8 mouse cellular contexts compared by ENCODE assay signal in the genomic region with DNA sequence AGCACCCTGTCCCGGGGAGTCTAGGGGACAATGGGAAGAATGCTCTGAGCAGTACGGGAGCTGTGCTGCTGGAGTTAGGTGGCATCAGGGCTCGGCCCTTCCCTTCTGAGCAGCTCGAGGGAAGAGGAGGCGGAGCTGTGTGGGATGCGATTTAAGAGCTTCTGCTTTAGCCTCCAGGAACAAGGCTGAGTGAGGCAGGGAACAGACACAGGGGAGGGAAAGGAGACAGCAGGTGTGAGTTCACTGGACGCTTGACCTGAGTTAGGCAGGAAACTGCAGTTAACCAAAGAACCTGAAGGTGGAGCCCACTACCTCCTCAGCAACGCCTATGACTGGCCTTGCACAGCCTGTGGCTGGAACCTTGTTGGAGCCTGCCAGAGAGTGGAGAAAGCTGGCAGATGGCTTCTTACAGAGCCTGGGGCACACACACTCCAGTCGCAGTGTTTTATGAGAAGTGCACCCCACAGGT. TPM values are rescaled to one million over a fixed set of nuclear protein-coding genes. Genes with fewer than 3 reads are reported as not detected.
DNase-seq lines count a peak whose midpoint lies in the region; ATAC-seq and TF ChIP-seq lines count a peak whose summit lies in the region.

No protein-coding gene starts in this region.

- no peak for TF ChIP-seq POLR2A in cerebellum, adult 2 months (IDR thresholded peaks at IDR 0.05; ENCODE audit: borderline replicate concordance, insufficient read depth, low read length)

- peak; percentile 78 for DNase-seq in MN1 (ENCODE audit: low spot score)
- DNase-seq in cerebellum, adult 2 months: peak; percentile 91 to 94
- DNase-seq in forelimb bud, embryonic 11.5 days (ENCODE audit: low read depth, low spot score): peak; percentile 75
- peak; percentile 72 to 76 for DNase-seq in layer of hippocampus, postnatal 36 days
- peak; percentile 79 to 86 for DNase-seq in lung, postnatal 4 days
- peak; percentile 58 for DNase-seq in retina, postnatal 7 days (ENCODE audit: low read depth, low spot score)
- DNase-seq in thymus, postnatal 4 days: peak; percentile 81

- ATAC-seq in hindbrain, embryonic 15.5 days (ENCODE audit: low FRiP score, low read depth): peak; percentile 81

- no peak overlapping the region for H3K27ac ChIP-seq in cerebellum, adult 2 months (ENCODE audit: insufficient read depth, low read length)
- no peak overlapping the region for H3K27ac ChIP-seq in hindbrain, embryonic 15.5 days (replicated peaks)

- no peak overlapping the region for H3K9ac ChIP-seq in hindbrain, embryonic 15.5 days

- no peaks in the 10 kb centered on the region for H3K27me3 ChIP-seq in cerebellum, adult 2 months (ENCODE audit: control insufficient read depth, insufficient read depth, low read length)
- H3K27me3 ChIP-seq in hindbrain, embryonic 15.5 days: no peaks in the 10 kb centered on the region

- H3K4me1 ChIP-seq in cerebellum, adult 2 months (ENCODE audit: control insufficient read depth, insufficient read depth, low read length): peaks cover 3% of the 10 kb centered on the region; the same call in 1 of the 2 replicates
- peaks cover 8% of the 10 kb centered on the region; the same call in 1 of the 2 replicates for H3K4me1 ChIP-seq in hindbrain, embryonic 15.5 days (replicated peaks)

- H3K4me3 ChIP-seq in cerebellum, adult 2 months (replicated peaks; ENCODE audit: insufficient read depth, low read depth, low read length): no peak overlapping the region
- no peak overlapping the region for H3K4me3 ChIP-seq in hindbrain, embryonic 15.5 days

- WGBS in cerebellum, adult 2 months: 15% methylated on average over 9 of the region's 9 CpGs
- 7% methylated on average over 9 of the region's 9 CpGs for WGBS in hindbrain, embryonic 15.5 days

- TF ChIP-seq CTCF in cerebellum, adult 2 months (IDR thresholded peaks at IDR 0.05; ENCODE audit: borderline replicate concordance, insufficient read depth, low read depth, low read length): peak; percentile 94

- no peaks in the 10 kb centered on the region for H3K9me3 ChIP-seq in hindbrain, embryonic 15.5 days

- peak overlapping the region; percentile 20 for H3K4me2 ChIP-seq in hindbrain, embryonic 15.5 days

- no peaks in the 10 kb centered on the region for H3K36me3 ChIP-seq in hindbrain, embryonic 15.5 days

RNA-seq across cellular contexts. Expression of a gene that starts 22.7 kb away (rescaled TPM):
- 2.7 and 3.7 TPM in 2 replicates for polyA plus RNA-seq in cerebellum, adult 2 months (2012; rRNA removed)
- 5.9 and 7.5 TPM in 2 replicates for polyA plus RNA-seq in hindbrain, embryonic 15.5 days (2015; fragmentation: Nextera tagmentation; extraction: Ambion mirVana)
- total RNA-seq in layer of hippocampus, postnatal 36 days (2021): 10 to 100 TPM; 10.8 to 14.3 TPM

RNA-seq across cellular contexts. Expression of a gene that starts 32.1 kb away (rescaled TPM):
- 6.1 and 7.8 TPM in 2 replicates for polyA plus RNA-seq in cerebellum, adult 2 months (2012; rRNA removed)
- 9.4 and 13.4 TPM in 2 replicates for polyA plus RNA-seq in hindbrain, embryonic 15.5 days (2015; fragmentation: Nextera tagmentation; extraction: Ambion mirVana)
- 1 to 10 TPM; 5.4 to 7.1 TPM for total RNA-seq in layer of hippocampus, postnatal 36 days (2021)

RNA-seq across cellular contexts. Expression of a gene that starts 46.8 kb away (rescaled TPM):
- polyA plus RNA-seq in cerebellum, adult 2 months (2012; rRNA removed): not detected in 2 replicates
- 0.09 TPM in 1 of 2 replicates, not detected in the other for polyA plus RNA-seq in hindbrain, embryonic 15.5 days (2015; fragmentation: Nextera tagmentation; extraction: Ambion mirVana)
- 1 to 10 TPM in 1 of 2 experiments, under 1 TPM in 1; 0.85 to 1.4 TPM for total RNA-seq in layer of hippocampus, postnatal 36 days (2021)

RNA-seq across cellular contexts. Expression of a gene that starts 55.7 kb away (rescaled TPM):
- 0.64 and 0.67 TPM in 2 replicates for polyA plus RNA-seq in cerebellum, adult 2 months (2012; rRNA removed)
- not detected in 2 replicates for polyA plus RNA-seq in hindbrain, embryonic 15.5 days (2015; fragmentation: Nextera tagmentation; extraction: Ambion mirVana)
- not detected for total RNA-seq in layer of hippocampus, postnatal 36 days (2021)
